Mouse (Mus musculus) kidney, adult 2 months (tissue): ENCODE results near the gene Pax3.

Experiments
- CTCF ChIP-seq: fragments of 200-500 bp; conservative IDR thresholded peaks from 2 replicates; pipeline ENCODE4 v1.5.1; 2011; ENCODE audit warnings: low read depth, mild to moderate bottlenecking, control low read depth, low read length, moderate library complexity, mixed read lengths; ENCODE audit not compliant: insufficient read depth, insufficient read length
- POLR2A ChIP-seq: fragments of 200-500 bp; IDR thresholded peaks from one replicate; pipeline ENCODE4 v1.6.1; 2011; ENCODE audit warnings: low read depth, low read length, control low read depth

GRCm38 (mm10) chr1:78060850-78061249, 136.1 kb downstream of the Pax3 start:
- no peak for TF ChIP-seq POLR2A
- no peak for TF ChIP-seq CTCF
